Mouse (Mus musculus): ENCODE data around the gene Gucy2g.

DNA sequence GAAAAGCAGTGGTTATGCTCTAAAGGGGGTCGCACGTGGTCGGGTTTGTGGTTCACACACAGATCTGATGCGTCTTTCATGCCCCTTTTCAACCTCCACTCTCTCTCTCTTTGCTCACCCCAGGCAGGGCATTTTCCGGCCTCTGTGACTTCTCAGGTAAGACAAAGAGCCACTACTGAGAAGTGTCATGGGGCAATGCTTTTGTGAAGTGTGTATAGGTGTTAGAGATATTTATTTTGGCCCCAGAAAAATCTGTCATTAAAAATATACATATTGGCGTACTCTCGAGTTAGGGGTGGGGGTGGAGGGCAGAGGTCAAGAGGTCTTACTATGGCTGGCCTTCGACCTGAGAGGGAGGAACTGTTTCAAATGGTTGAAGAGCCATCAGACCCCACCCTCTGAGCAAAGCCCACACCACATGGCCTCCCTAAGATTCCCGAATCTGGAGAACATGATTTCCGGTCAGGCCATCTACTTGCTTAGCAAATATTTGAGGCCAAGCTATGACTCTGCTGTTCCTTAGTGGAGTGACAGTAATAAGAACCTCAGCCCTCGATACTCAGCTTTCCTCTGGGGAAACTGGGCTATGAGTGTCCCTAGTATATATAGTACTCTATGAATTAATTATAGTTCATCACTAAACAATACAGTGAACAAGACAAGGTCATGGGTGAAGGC is 47.2 kb downstream of the Gucy2g start:
- no peak for TF ChIP-seq POLR2A (IDR thresholded peaks at IDR 0.05; ENCODE audit: borderline replicate concordance, extremely low read depth, low read depth, low read length)
- no peak for TF ChIP-seq CTCF (IDR thresholded peaks at IDR 0.05; ENCODE audit: insufficient read depth, low read length)

Data from lung, adult 2 months (tissue).